Mouse (Mus musculus): ENCODE measurements around the gene Dsp. TPM values are rescaled to one million over a fixed set of nuclear protein-coding genes. Genes with fewer than 3 reads are reported as not detected.

Gene Dsp
- total and polyA plus RNA-seq, 3 experiments: 0.17 TPM; not detected in 2

DNA sequence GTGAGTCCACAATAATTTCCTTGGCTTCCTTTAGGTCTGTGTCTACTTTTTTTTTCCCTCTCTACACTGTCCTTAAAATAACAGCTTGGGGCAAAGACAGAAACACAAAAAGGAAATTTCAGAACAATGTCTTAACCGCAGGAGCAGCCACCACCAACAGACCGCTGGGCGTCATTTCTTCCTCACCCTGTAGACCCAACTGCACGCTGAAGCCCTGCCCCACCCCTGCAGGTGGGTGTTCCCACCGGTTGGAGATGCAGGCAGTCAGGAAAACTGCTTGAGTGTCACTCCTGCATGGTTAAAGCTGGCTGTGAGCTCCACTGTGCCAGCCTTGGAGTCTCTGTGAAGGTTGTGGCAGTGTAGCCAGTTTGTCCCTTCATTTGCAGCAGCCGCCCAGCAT is 6.5 kb downstream of the Dsp start:
- in situ Hi-C loops (cut with MboI; ENCODE audit: low pct_ligation_motif_present, low pct_unique_long_range_greater_than_20kb, low sequenced_read_pairs): no loop called here
- peak; percentile 26; the same call in 1 of the 2 replicates for TF ChIP-seq ETS1 (conservative IDR thresholded peaks at IDR 0.05; ENCODE audit: low read depth, low read length)
- no peak for TF ChIP-seq E2F4 (IDR thresholded peaks at IDR 0.05; ENCODE audit: insufficient replicate concordance, low read depth, low read length)
- no peak for TF ChIP-seq ELF1 (IDR thresholded peaks at IDR 0.05; ENCODE audit: low read depth, low read length)
- peak; percentile 49 for TF ChIP-seq ZNF384 (IDR thresholded peaks at IDR 0.05; ENCODE audit: low read depth, low read length)
- peak; percentile 47 for TF ChIP-seq EP300 (IDR thresholded peaks at IDR 0.05; ENCODE audit: low read length)
- TF ChIP-seq MEF2A (IDR thresholded peaks at IDR 0.05; ENCODE audit: borderline replicate concordance, low read depth, low read length): peak; percentile 55
- TF ChIP-seq ZMIZ1 (IDR thresholded peaks at IDR 0.05; ENCODE audit: low read depth, low read length): no peak
- Histone ChIP-seq H3K36me3 (replicated peaks in 1 of 2; ENCODE audit: control insufficient read depth in 1 of 2, insufficient read depth in 1 of 2, low read length in 1 of 2) (no peaks in the 10 kb centered on the region), H3K9me3 (replicated peaks; ENCODE audit: low read length) (peaks cover 1% of the 10 kb centered on the region), H3K4me3 (replicated peaks in 1 of 3; ENCODE audit: low read depth in 2 of 3, low read length in 2 of 3, poor library complexity in 1 of 3) (no peak overlapping the region), H3K79me2 (replicated peaks; ENCODE audit: control insufficient read depth, extremely low read depth, insufficient read depth, poor library complexity, severe bottlenecking) (no peaks in the 10 kb centered on the region), H3K27ac (ENCODE audit: insufficient read depth, low read depth) (no peak overlapping the region), H3K4me2 (ENCODE audit: insufficient read depth, low read depth, poor library complexity, severe bottlenecking) (no peak overlapping the region), H3K4me1 (ENCODE audit: control insufficient read depth in 1 of 2, insufficient read depth in 2 of 2) (peaks cover 12 to 16% of the 10 kb centered on the region in 2 experiments), H3K9ac (ENCODE audit: insufficient read depth, low read depth) (no peak overlapping the region), H3K27me3 (replicated peaks) (peaks cover 1% of the 10 kb centered on the region)
- dilution Hi-C loops (cut with MboI; ENCODE audit: extremely low pct_ligation_motif_present, extremely low pct_unique_long_range_greater_than_20kb, low sequenced_read_pairs): no loop called here
- peak; percentile 17 for DNase-seq (ENCODE audit: extremely low read depth)

DNA sequence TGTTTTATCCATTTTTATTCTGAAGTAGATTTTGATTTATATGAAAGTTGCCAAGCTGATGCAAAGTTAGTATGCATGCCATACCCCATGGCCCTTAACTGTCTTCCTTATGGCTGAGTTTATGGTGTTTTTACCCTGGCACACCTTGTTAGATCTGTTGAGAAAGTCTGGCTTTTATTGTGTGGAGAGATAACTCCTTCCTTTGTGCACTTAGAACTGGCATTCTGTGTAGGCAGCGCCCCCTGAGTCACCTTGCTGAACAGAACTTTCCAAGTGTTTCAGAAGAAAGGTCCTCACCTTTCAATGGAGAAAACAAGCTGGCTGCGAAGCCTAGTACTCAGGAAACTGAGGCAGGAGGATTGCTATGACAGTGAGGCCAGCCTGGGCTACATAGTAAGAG is 10.9 kb downstream of the Dsp start:
- Histone ChIP-seq H3K9ac (ENCODE audit: insufficient read depth, low read depth) (no peak overlapping the region), H3K36me3 (replicated peaks in 1 of 2; ENCODE audit: control insufficient read depth in 1 of 2, insufficient read depth in 1 of 2, low read length in 1 of 2) (no peaks in the 10 kb centered on the region), H3K27ac (ENCODE audit: insufficient read depth, low read depth) (no peak overlapping the region), H3K9me3 (replicated peaks; ENCODE audit: low read length) (no peaks in the 10 kb centered on the region), H3K4me1 (ENCODE audit: control insufficient read depth in 1 of 2, insufficient read depth in 2 of 2) (peaks cover 5 to 10% of the 10 kb centered on the region in 2 experiments), H3K4me2 (ENCODE audit: insufficient read depth, low read depth, poor library complexity, severe bottlenecking) (no peak overlapping the region), H3K79me2 (replicated peaks; ENCODE audit: control insufficient read depth, extremely low read depth, insufficient read depth, poor library complexity, severe bottlenecking) (no peaks in the 10 kb centered on the region), H3K27me3 (replicated peaks) (peaks cover 1% of the 10 kb centered on the region), H3K4me3 (replicated peaks in 1 of 3; ENCODE audit: low read depth in 2 of 3, low read length in 2 of 3, poor library complexity in 1 of 3) (no peak overlapping the region)
- in situ Hi-C loops (cut with MboI; ENCODE audit: low pct_ligation_motif_present, low pct_unique_long_range_greater_than_20kb, low sequenced_read_pairs): no loop called here
- TF ChIP-seq TCF12 (IDR thresholded peaks at IDR 0.05; ENCODE audit: low read depth, low read length) (no peak), SIN3A (IDR thresholded peaks at IDR 0.05; ENCODE audit: low read length) (no peak), MAZ (IDR thresholded peaks at IDR 0.05; ENCODE audit: low read depth, low read length) (no peak), PAX5 (IDR thresholded peaks at IDR 0.05; ENCODE audit: low read length) (no peak), HCFC1 (IDR thresholded peaks at IDR 0.05; ENCODE audit: low read depth, low read length) (no peak), E2F4 (IDR thresholded peaks at IDR 0.05; ENCODE audit: insufficient replicate concordance, low read depth, low read length) (no peak), MAFK (IDR thresholded peaks at IDR 0.05; ENCODE audit: insufficient replicate concordance, low read length) (no peak), POLR2A (IDR thresholded peaks at IDR 0.05; ENCODE audit: low read depth, low read length) (no peak), GABPA (IDR thresholded peaks at IDR 0.05; ENCODE audit: insufficient replicate concordance, low read depth, low read length) (no peak), JUN (IDR thresholded peaks at IDR 0.05; ENCODE audit: insufficient read depth, low read depth, low read length) (no peak), SMC3 (IDR thresholded peaks at IDR 0.05; ENCODE audit: low read depth, low read length) (no peak), RAD21 (IDR thresholded peaks at IDR 0.05; ENCODE audit: low read depth, low read length) (peak; percentile 11), CTCF (conservative IDR thresholded peaks at IDR 0.05 in 1 of 2, IDR thresholded peaks at IDR 0.05 in 1 of 2; ENCODE audit: low read depth in 2 of 2, low read length in 2 of 2) (peak in 1 of 2 experiments; percentile 24; a peak in 2 of 4 replicates)
- DNase-seq (ENCODE audit: extremely low read depth): no peak
- dilution Hi-C loops (cut with MboI; ENCODE audit: extremely low pct_ligation_motif_present, extremely low pct_unique_long_range_greater_than_20kb, low sequenced_read_pairs): no loop called here

All from CH12.LX (cell line).